Mouse (Mus musculus): ENCODE results near the gene Ppfia1. TPM values are rescaled to one million over a fixed set of nuclear protein-coding genes. Genes with fewer than 3 reads are reported as not detected.
A peak's percentile ranks its signal among the peaks of the same experiment; 100 is the strongest.

Gene Ppfia1
- 37.5 and 43.2 TPM in 2 replicates for polyA plus RNA-seq (2014; fragmentation: Nextera tagmentation; extraction: Ambion mirVana)

- DNase-seq (ENCODE audit: low spot score, missing footprints) (peak; percentile 100), ATAC-seq (ENCODE audit: low FRiP score) (peak; percentile 94)
- H3K9ac ChIP-seq (ENCODE audit: low read length): peak within 1 kb of the TSS; percentile 93
- peaks cover 12% of the 10 kb centered on the region for H3K4me1 ChIP-seq (ENCODE audit: control insufficient read depth, insufficient read depth, low read length)
- WGBS: under 1% methylated on average over 76 of the region's 97 CpGs
- peak within 1 kb of the TSS; percentile 86 for H3K4me2 ChIP-seq
- H3K4me3 ChIP-seq (ENCODE audit: low read depth, low read length): peak within 1 kb of the TSS; percentile 97
- H3K36me3 ChIP-seq (ENCODE audit: control insufficient read depth, insufficient read depth, low read length): no peaks in the 10 kb centered on the region
- H3K27me3 ChIP-seq (ENCODE audit: control insufficient read depth, insufficient read depth, low read length): peaks cover 4% of the 10 kb centered on the region
- no peak within 1 kb of the TSS; the same call in 1 of the 2 replicates for H3K27ac ChIP-seq (ENCODE audit: low read depth, low read length)
- H3K9me3 ChIP-seq (ENCODE audit: control insufficient read depth, low read length): no peaks in the 10 kb centered on the region
Measured at GRCm38 (mm10) chr7:144553237-144554122, at the start of gene Ppfia1. Gene Ppfia1 (minus strand): TSS chr7:144553729.

GRCm38 (mm10) chr7:144600333-144600900, 46.9 kb upstream of the Ppfia1 start:
- Histone ChIP-seq H3K4me3 (ENCODE audit: low read depth, low read length) (no peak overlapping the region), H3K9me3 (ENCODE audit: control insufficient read depth, low read length) (no peaks in the 10 kb centered on the region), H3K4me1 (ENCODE audit: control insufficient read depth, insufficient read depth, low read length) (peaks cover 3% of the 10 kb centered on the region; the same call in 1 of the 2 replicates), H3K9ac (ENCODE audit: low read length) (no peak overlapping the region), H3K4me2 (no peak overlapping the region), H3K27ac (ENCODE audit: low read depth, low read length) (no peak overlapping the region), H3K36me3 (ENCODE audit: control insufficient read depth, insufficient read depth, low read length) (0 out of 2 replicates have a peak, but pooled peaks cover 9% of the 10 kb centered on the region), H3K27me3 (ENCODE audit: control insufficient read depth, insufficient read depth, low read length) (no peaks in the 10 kb centered on the region)
- WGBS: 26% methylated on average over 6 of the region's 6 CpGs
- DNase-seq (ENCODE audit: low spot score, missing footprints) (peak; percentile 80), ATAC-seq (ENCODE audit: low FRiP score) (no peak)

GRCm38 (mm10) chr7:144589508-144589907, 36.0 kb upstream of the Ppfia1 start:
- Histone ChIP-seq H3K36me3 (ENCODE audit: control insufficient read depth, insufficient read depth, low read length) (peaks cover 4% of the 10 kb centered on the region; the same call in 1 of the 2 replicates), H3K27me3 (ENCODE audit: control insufficient read depth, insufficient read depth, low read length) (0 out of 2 replicates have a peak, but pooled peaks cover 2% of the 10 kb centered on the region)

GRCm38 (mm10) chr7:144587291-144587690, 33.8 kb upstream of the Ppfia1 start:
- Histone ChIP-seq H3K9ac (ENCODE audit: low read length) (no peak overlapping the region), H3K9me3 (ENCODE audit: control insufficient read depth, low read length) (no peaks in the 10 kb centered on the region), H3K4me3 (ENCODE audit: low read depth, low read length) (no peak overlapping the region), H3K4me1 (ENCODE audit: control insufficient read depth, insufficient read depth, low read length) (peaks cover 9% of the 10 kb centered on the region), H3K4me2 (no peak overlapping the region), H3K36me3 (ENCODE audit: control insufficient read depth, insufficient read depth, low read length) (peaks cover 3% of the 10 kb centered on the region; the same call in 1 of the 2 replicates), H3K27me3 (ENCODE audit: control insufficient read depth, insufficient read depth, low read length) (0 out of 2 replicates have a peak, but pooled peaks cover 2% of the 10 kb centered on the region), H3K27ac (ENCODE audit: low read depth, low read length) (no peak overlapping the region)
- 51% methylated on average over 2 of the region's 2 CpGs for WGBS
- ATAC-seq (ENCODE audit: low FRiP score): no peak
- peak; percentile 84 for DNase-seq (ENCODE audit: low spot score, missing footprints)

More at GRCm38 (mm10) chr7:144589508-144589907, 36.0 kb upstream of the Ppfia1 start:
- H3K4me3 ChIP-seq (ENCODE audit: low read depth, low read length): no peak overlapping the region
- no peak for DNase-seq (ENCODE audit: low spot score, missing footprints)
- ATAC-seq (ENCODE audit: low FRiP score): no peak
- H3K9me3 ChIP-seq (ENCODE audit: control insufficient read depth, low read length): no peaks in the 10 kb centered on the region
- H3K4me1 ChIP-seq (ENCODE audit: control insufficient read depth, insufficient read depth, low read length): no peaks in the 10 kb centered on the region
- H3K27ac ChIP-seq (ENCODE audit: low read depth, low read length): no peak overlapping the region
- 84% methylated on average over 3 of the region's 3 CpGs for WGBS
- no peak overlapping the region for H3K4me2 ChIP-seq
- no peak overlapping the region for H3K9ac ChIP-seq (ENCODE audit: low read length)

- 0 out of 2 replicates have a peak, but pooled peaks have one; percentile 15 for ATAC-seq (ENCODE audit: low FRiP score)
- no peak overlapping the region for H3K4me2 ChIP-seq
- H3K27ac ChIP-seq (ENCODE audit: low read depth, low read length): no peak overlapping the region
- no peaks in the 10 kb centered on the region for H3K36me3 ChIP-seq (ENCODE audit: control insufficient read depth, insufficient read depth, low read length)
- no peak overlapping the region for H3K4me3 ChIP-seq (ENCODE audit: low read depth, low read length)
- peak; percentile 96 for DNase-seq (ENCODE audit: low spot score, missing footprints)
- H3K9ac ChIP-seq (ENCODE audit: low read length): no peak overlapping the region
- 0 out of 2 replicates have a peak, but pooled peaks cover 2% of the 10 kb centered on the region for H3K27me3 ChIP-seq (ENCODE audit: control insufficient read depth, insufficient read depth, low read length)
- peaks cover 18% of the 10 kb centered on the region for H3K4me1 ChIP-seq (ENCODE audit: control insufficient read depth, insufficient read depth, low read length)
- no peaks in the 10 kb centered on the region for H3K9me3 ChIP-seq (ENCODE audit: control insufficient read depth, low read length)
- 9% methylated on average over 6 of the region's 6 CpGs for WGBS
Measured at GRCm38 (mm10) chr7:144585648-144586047, 32.1 kb upstream of the Ppfia1 start.

GRCm38 (mm10) chr7:144583619-144584018, 30.1 kb upstream of the Ppfia1 start:
- no peak for ATAC-seq (ENCODE audit: low FRiP score)

GRCm38 (mm10) chr7:144582284-144582980, 28.9 kb upstream of the Ppfia1 start, which contains the start of gene Fadd:
Gene Fadd (minus strand): TSS chr7:144582463.
- DNase-seq (ENCODE audit: low spot score, missing footprints): peak; percentile 99
- Histone ChIP-seq H3K36me3 (ENCODE audit: control insufficient read depth, insufficient read depth, low read length) (peaks cover 7% of the 10 kb centered on the region; the same call in 1 of the 2 replicates), H3K4me2 (peak within 1 kb of the TSS; percentile 84), H3K27me3 (ENCODE audit: control insufficient read depth, insufficient read depth, low read length) (0 out of 2 replicates have a peak, but pooled peaks cover 2% of the 10 kb centered on the region), H3K27ac (ENCODE audit: low read depth, low read length) (peak within 1 kb of the TSS; percentile 74), H3K9ac (ENCODE audit: low read length) (peak within 1 kb of the TSS; percentile 82), H3K4me1 (ENCODE audit: control insufficient read depth, insufficient read depth, low read length) (peaks cover 18% of the 10 kb centered on the region), H3K4me3 (ENCODE audit: low read depth, low read length) (peak within 1 kb of the TSS; percentile 77), H3K9me3 (ENCODE audit: control insufficient read depth, low read length) (no peaks in the 10 kb centered on the region)
- WGBS: 2% methylated on average over 34 of the region's 34 CpGs
- ATAC-seq (ENCODE audit: low FRiP score): peak; percentile 85

More at GRCm38 (mm10) chr7:144583619-144584018, 30.1 kb upstream of the Ppfia1 start:
- Histone ChIP-seq H3K9ac (ENCODE audit: low read length) (no peak overlapping the region), H3K4me2 (no peak overlapping the region), H3K4me1 (ENCODE audit: control insufficient read depth, insufficient read depth, low read length) (peaks cover 18% of the 10 kb centered on the region), H3K27me3 (ENCODE audit: control insufficient read depth, insufficient read depth, low read length) (0 out of 2 replicates have a peak, but pooled peaks cover 2% of the 10 kb centered on the region), H3K9me3 (ENCODE audit: control insufficient read depth, low read length) (no peaks in the 10 kb centered on the region), H3K4me3 (ENCODE audit: low read depth, low read length) (no peak overlapping the region), H3K27ac (ENCODE audit: low read depth, low read length) (no peak overlapping the region), H3K36me3 (ENCODE audit: control insufficient read depth, insufficient read depth, low read length) (peaks cover 7% of the 10 kb centered on the region; the same call in 1 of the 2 replicates)
- 9% methylated on average over 4 of the region's 4 CpGs for whole genome bisulfite sequencing
- peak; percentile 93 for DNase-seq (ENCODE audit: low spot score, missing footprints)

- no peaks in the 10 kb centered on the region for H3K9me3 ChIP-seq (ENCODE audit: control insufficient read depth, low read length)
- H3K4me3 ChIP-seq (ENCODE audit: low read depth, low read length): peak overlapping the region; percentile 77
- H3K4me2 ChIP-seq: peak overlapping the region; percentile 84
- H3K27me3 ChIP-seq (ENCODE audit: control insufficient read depth, insufficient read depth, low read length): no peaks in the 10 kb centered on the region
- H3K36me3 ChIP-seq (ENCODE audit: control insufficient read depth, insufficient read depth, low read length): peaks cover 7% of the 10 kb centered on the region; the same call in 1 of the 2 replicates
- H3K4me1 ChIP-seq (ENCODE audit: control insufficient read depth, insufficient read depth, low read length): peaks cover 18% of the 10 kb centered on the region
- peak; percentile 87 for ATAC-seq (ENCODE audit: low FRiP score)
- H3K27ac ChIP-seq (ENCODE audit: low read depth, low read length): peak overlapping the region; percentile 74
- H3K9ac ChIP-seq (ENCODE audit: low read length): peak overlapping the region; percentile 82
- peak; percentile 96 for DNase-seq (ENCODE audit: low spot score, missing footprints)
- under 1% methylated on average over 43 of the region's 43 CpGs for WGBS
Measured at GRCm38 (mm10) chr7:144581559-144582283, 28.2 kb upstream of the Ppfia1 start.
